8 mouse cellular contexts compared by ENCODE assay signal in genomic region chr7:27541922-27542321, GRCm38 (mm10). TPM values are rescaled to one million over a fixed set of nuclear protein-coding genes. Genes with fewer than 3 reads are reported as not detected.
DNase-seq lines count a peak whose midpoint lies in the region; ATAC-seq and TF ChIP-seq lines count a peak whose summit lies in the region.

No protein-coding gene starts in this region.

- WGBS in thymus, adult 2 months = 5% methylated on average over 5 of the region's 5 CpGs
- WGBS in limb, embryonic 13.5 days = 59% methylated on average over 5 of the region's 5 CpGs
- WGBS in stomach, embryonic 14.5 days = 53% methylated on average over 5 of the region's 5 CpGs

- H3K4me3 ChIP-seq in thymus, adult 2 months (ENCODE audit: control insufficient read depth, insufficient read depth, low read length) = peak overlapping the region; percentile 81
- H3K4me3 ChIP-seq in limb, embryonic 13.5 days = peak overlapping the region; percentile 58
- H3K4me3 ChIP-seq in stomach, embryonic 14.5 days (ENCODE audit: low read depth, low read length) = peak overlapping the region; percentile 43

- H3K27ac ChIP-seq in thymus, adult 2 months (ENCODE audit: control insufficient read depth, insufficient read depth, low read length) = peak overlapping the region; percentile 91
- H3K27ac ChIP-seq in limb, embryonic 13.5 days = no peak overlapping the region
- H3K27ac ChIP-seq in stomach, embryonic 14.5 days (ENCODE audit: low read length) = no peak overlapping the region

- H3K4me2 ChIP-seq in limb, embryonic 13.5 days (replicated peaks) = peak overlapping the region; percentile 91
- H3K4me2 ChIP-seq in stomach, embryonic 14.5 days (replicated peaks; ENCODE audit: low read depth, low read length) = peak overlapping the region; percentile 82

- no peak for TF ChIP-seq POLR2A in thymus, adult 2 months (IDR thresholded peaks at IDR 0.05; ENCODE audit: control insufficient read depth, extremely low read depth, insufficient read depth, low read length, poor library complexity)

- peak; percentile 10; the same call in 1 of the 2 replicates for ATAC-seq in frontal cortex, adult (ENCODE audit: low TSS enrichment)
- ATAC-seq in limb, embryonic 13.5 days (ENCODE audit: low FRiP score, low read depth) = no peak
- ATAC-seq in stomach, embryonic 14.5 days (ENCODE audit: insufficient number of reproducible peaks, insufficient read depth, low FRiP score, low read depth) = no peak

- H3K4me1 ChIP-seq in thymus, adult 2 months (replicated peaks; ENCODE audit: control insufficient read depth, insufficient read depth, low read length) = peaks cover 34% of the 10 kb centered on the region
- H3K4me1 ChIP-seq in limb, embryonic 13.5 days = peaks cover 13% of the 10 kb centered on the region
- H3K4me1 ChIP-seq in stomach, embryonic 14.5 days (ENCODE audit: control insufficient read depth, insufficient read depth, low read length) = peaks cover 5% of the 10 kb centered on the region; the same call in 1 of the 2 replicates

- TF ChIP-seq CTCF in thymus, adult 2 months (IDR thresholded peaks at IDR 0.05; ENCODE audit: borderline replicate concordance, control insufficient read depth, extremely low read depth, insufficient read depth, low read length, poor library complexity) = no peak

- DNase-seq in frontal cortex, postnatal 25 days (ENCODE audit: low spot score in 2 of 2) = no peak
- peak; percentile 25 for DNase-seq in thymus, adult 2 months
- DNase-seq in thymus, postnatal 36 days = no peak
- no peak for DNase-seq in cerebellum, adult 9-11 months
- no peak for DNase-seq in left cerebral cortex, adult 8-10 months (ENCODE audit: low spot score in 2 of 2)

- no peaks in the 10 kb centered on the region for H3K9me3 ChIP-seq in limb, embryonic 13.5 days
- no peaks in the 10 kb centered on the region for H3K9me3 ChIP-seq in stomach, embryonic 14.5 days (ENCODE audit: control insufficient read depth, low read depth, low read length)

- peaks cover 13% of the 10 kb centered on the region for H3K36me3 ChIP-seq in thymus, adult 2 months (ENCODE audit: control insufficient read depth, insufficient read depth, low read length)
- peaks cover 39% of the 10 kb centered on the region for H3K36me3 ChIP-seq in limb, embryonic 13.5 days
- peaks cover 4% of the 10 kb centered on the region; the same call in 1 of the 2 replicates for H3K36me3 ChIP-seq in stomach, embryonic 14.5 days (ENCODE audit: control insufficient read depth, insufficient read depth, low read length)

- peak overlapping the region; percentile 79 for H3K9ac ChIP-seq in limb, embryonic 13.5 days
- H3K9ac ChIP-seq in stomach, embryonic 14.5 days (replicated peaks; ENCODE audit: low read depth, low read length) = peak overlapping the region; percentile 34; the same call in 1 of the 2 replicates

- no peaks in the 10 kb centered on the region for H3K27me3 ChIP-seq in thymus, adult 2 months (ENCODE audit: control insufficient read depth, insufficient read depth, low read length)
- no peaks in the 10 kb centered on the region for H3K27me3 ChIP-seq in limb, embryonic 13.5 days
- H3K27me3 ChIP-seq in stomach, embryonic 14.5 days (ENCODE audit: control insufficient read depth, insufficient read depth, low read length) = no peaks in the 10 kb centered on the region

RNA-seq across cellular contexts. Expression of gene Pld3, which starts 11.1 kb away (rescaled TPM):
- polyA plus RNA-seq in thymus, adult 2 months (2012; rRNA removed) = 456 and 516 TPM in 2 replicates
- 94.8 and 95.0 TPM in 2 replicates for polyA plus RNA-seq in limb, embryonic 13.5 days (2015; fragmentation: Nextera tagmentation; extraction: Ambion mirVana)
- polyA plus RNA-seq in stomach, embryonic 14.5 days (2014; fragmentation: Nextera tagmentation; extraction: Ambion mirVana) = 75.6 and 78.7 TPM in 2 replicates
- 100 to 1,000 TPM; 675 to 760 (median 715) TPM for total RNA-seq in left cerebral cortex, adult 8-10 months (2022)

RNA-seq across cellular contexts. Expression of gene 2310022A10Rik, which starts 11.1 kb away (rescaled TPM):
- polyA plus RNA-seq in thymus, adult 2 months (2012; rRNA removed) = 58.0 and 58.1 TPM in 2 replicates
- polyA plus RNA-seq in limb, embryonic 13.5 days (2015; fragmentation: Nextera tagmentation; extraction: Ambion mirVana) = 34.6 and 37.0 TPM in 2 replicates
- polyA plus RNA-seq in stomach, embryonic 14.5 days (2014; fragmentation: Nextera tagmentation; extraction: Ambion mirVana) = 17.6 and 18.4 TPM in 2 replicates
- 10 to 100 TPM; 26.1 to 34.5 (median 31.0) TPM for total RNA-seq in left cerebral cortex, adult 8-10 months (2022)

RNA-seq across cellular contexts. Expression of gene Hipk4, which starts 18.9 kb away (rescaled TPM):
- 1.1 and 1.3 TPM in 2 replicates for polyA plus RNA-seq in thymus, adult 2 months (2012; rRNA removed)
- 0.87 and 1.4 TPM in 2 replicates for polyA plus RNA-seq in limb, embryonic 13.5 days (2015; fragmentation: Nextera tagmentation; extraction: Ambion mirVana)
- polyA plus RNA-seq in stomach, embryonic 14.5 days (2014; fragmentation: Nextera tagmentation; extraction: Ambion mirVana) = 1.0 and 1.3 TPM in 2 replicates
- total RNA-seq in left cerebral cortex, adult 8-10 months (2022) = under 1 TPM in 3 of 4 experiments, not detected in 1; 0.12 to 0.20 (median 0.14) TPM

RNA-seq across cellular contexts. Expression of gene Prx, which starts 42.8 kb away (rescaled TPM):
- polyA plus RNA-seq in thymus, adult 2 months (2012; rRNA removed) = 2.0 and 2.4 TPM in 2 replicates
- 5.2 TPM in 2 replicates for polyA plus RNA-seq in limb, embryonic 13.5 days (2015; fragmentation: Nextera tagmentation; extraction: Ambion mirVana)
- 1.4 and 1.5 TPM in 2 replicates for polyA plus RNA-seq in stomach, embryonic 14.5 days (2014; fragmentation: Nextera tagmentation; extraction: Ambion mirVana)
- total RNA-seq in left cerebral cortex, adult 8-10 months (2022) = under 1 TPM; 0.48 to 0.53 (median 0.52) TPM

RNA-seq across cellular contexts. Expression of gene Akt2, which starts 49.4 kb away (rescaled TPM):
- polyA plus RNA-seq in thymus, adult 2 months (2012; rRNA removed) = 133 and 139 TPM in 2 replicates
- 114 and 117 TPM in 2 replicates for polyA plus RNA-seq in limb, embryonic 13.5 days (2015; fragmentation: Nextera tagmentation; extraction: Ambion mirVana)
- 88.8 and 91.5 TPM in 2 replicates for polyA plus RNA-seq in stomach, embryonic 14.5 days (2014; fragmentation: Nextera tagmentation; extraction: Ambion mirVana)
- total RNA-seq in left cerebral cortex, adult 8-10 months (2022) = 100 to 1,000 TPM in 3 of 4 experiments, 10 to 100 TPM in 1; 98.3 to 115 (median 109) TPM
